Mouse (Mus musculus): Measurements from ENCODE around the gene Tgfbrap1.

- no peak for TF ChIP-seq CTCF (IDR thresholded peaks at IDR 0.05)
- TF ChIP-seq EP300 (IDR thresholded peaks at IDR 0.05): no peak
Observed at GRCm38 (mm10) chr1:43144338-43144906, 46.0 kb upstream of the Tgfbrap1 start.
